Mouse (Mus musculus): ENCODE results near the gene 1700025G04Rik. TPM values are rescaled to one million over a fixed set of nuclear protein-coding genes. Genes with fewer than 3 reads are reported as not detected.
A peak's percentile ranks its signal among the peaks of the same experiment; 100 is the strongest.

1700025G04Rik gene
- polyA plus RNA-seq, 1 experiment, result 2.2 TPM

GRCm38 (mm10) chr1:152047416-152047815 lies 42.5 kb downstream of the 1700025G04Rik start:
- Histone ChIP-seq H3K27me3 (replicated peaks; ENCODE audit: control insufficient read depth, insufficient read depth, low read length) (no peaks in the 10 kb centered on the region), H3K36me3 (ENCODE audit: control insufficient read depth, insufficient read depth, low read length) (no peaks in the 10 kb centered on the region), H3K27ac (ENCODE audit: insufficient read depth, low read depth, low read length) (no peak overlapping the region), H3K4me1 (ENCODE audit: control insufficient read depth, insufficient read depth, low read length) (no peaks in the 10 kb centered on the region), H3K4me3 (ENCODE audit: insufficient read depth, low read depth, low read length) (no peak overlapping the region)
- no peak for DNase-seq
- 24% methylated on average over 5 of the region's 5 CpGs for WGBS
- TF ChIP-seq CTCF (conservative IDR thresholded peaks at IDR 0.05; ENCODE audit: insufficient read depth, insufficient read length, low read depth, low read length) (no peak), POLR2A (IDR thresholded peaks at IDR 0.05; ENCODE audit: low read depth, low read length) (no peak)

GRCm38 (mm10) chr1:152043453-152043852 lies 46.5 kb downstream of the 1700025G04Rik start:
- 98% methylated on average over 2 of the region's 2 CpGs for WGBS
- Histone ChIP-seq H3K36me3 (ENCODE audit: control insufficient read depth, insufficient read depth, low read length) (no peaks in the 10 kb centered on the region), H3K4me1 (ENCODE audit: control insufficient read depth, insufficient read depth, low read length) (no peaks in the 10 kb centered on the region), H3K27ac (ENCODE audit: insufficient read depth, low read depth, low read length) (no peak overlapping the region), H3K27me3 (replicated peaks; ENCODE audit: control insufficient read depth, insufficient read depth, low read length) (no peaks in the 10 kb centered on the region), H3K4me3 (ENCODE audit: insufficient read depth, low read depth, low read length) (no peak overlapping the region)
- TF ChIP-seq CTCF (conservative IDR thresholded peaks at IDR 0.05; ENCODE audit: insufficient read depth, insufficient read length, low read depth, low read length) (no peak), POLR2A (IDR thresholded peaks at IDR 0.05; ENCODE audit: low read depth, low read length) (no peak)
- no peak for DNase-seq

GRCm38 (mm10) chr1:152042409-152042808 lies 47.5 kb downstream of the 1700025G04Rik start:
- Histone ChIP-seq H3K4me3 (ENCODE audit: insufficient read depth, low read depth, low read length) (no peak overlapping the region), H3K27ac (ENCODE audit: insufficient read depth, low read depth, low read length) (no peak overlapping the region), H3K27me3 (replicated peaks; ENCODE audit: control insufficient read depth, insufficient read depth, low read length) (no peaks in the 10 kb centered on the region), H3K4me1 (ENCODE audit: control insufficient read depth, insufficient read depth, low read length) (no peaks in the 10 kb centered on the region), H3K36me3 (ENCODE audit: control insufficient read depth, insufficient read depth, low read length) (no peaks in the 10 kb centered on the region)
- TF ChIP-seq POLR2A (IDR thresholded peaks at IDR 0.05; ENCODE audit: low read depth, low read length), result no peak
- TF ChIP-seq CTCF (conservative IDR thresholded peaks at IDR 0.05; ENCODE audit: insufficient read depth, insufficient read length, low read depth, low read length), result no peak
- no peak for DNase-seq
- WGBS, result 74% methylated on average over 3 of the region's 3 CpGs

DNA sequence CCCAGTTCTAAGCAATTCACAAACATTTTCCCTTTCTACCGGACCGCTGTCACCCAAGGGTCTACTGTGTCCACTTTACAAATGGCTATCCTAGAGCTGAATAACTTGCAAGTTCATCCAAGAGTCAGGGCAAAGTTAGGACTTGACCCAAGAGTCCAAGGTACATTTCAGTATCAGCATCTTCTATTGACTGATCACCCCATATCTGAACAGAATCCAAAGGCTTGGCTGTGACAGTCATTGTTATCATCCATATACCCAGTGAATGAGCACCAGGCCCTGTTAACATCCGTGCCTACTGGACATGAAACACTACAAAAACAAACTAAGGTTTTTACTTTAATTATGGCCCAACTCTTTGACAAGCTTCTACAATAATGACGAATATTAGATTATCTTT lies 48.9 kb downstream of the 1700025G04Rik start:
- H3K27ac ChIP-seq (ENCODE audit: insufficient read depth, low read depth, low read length), result no peak overlapping the region
- no peaks in the 10 kb centered on the region for H3K27me3 ChIP-seq (replicated peaks; ENCODE audit: control insufficient read depth, insufficient read depth, low read length)
- DNase-seq, result no peak
- WGBS, result 90% methylated on average over 4 of the region's 4 CpGs
- TF ChIP-seq CTCF (conservative IDR thresholded peaks at IDR 0.05; ENCODE audit: insufficient read depth, insufficient read length, low read depth, low read length), result no peak
- H3K4me1 ChIP-seq (ENCODE audit: control insufficient read depth, insufficient read depth, low read length), result no peaks in the 10 kb centered on the region
- no peak overlapping the region for H3K4me3 ChIP-seq (ENCODE audit: insufficient read depth, low read depth, low read length)
- H3K36me3 ChIP-seq (ENCODE audit: control insufficient read depth, insufficient read depth, low read length), result no peaks in the 10 kb centered on the region

GRCm38 (mm10) chr1:152040053-152040452 lies 49.9 kb downstream of the 1700025G04Rik start:
- Histone ChIP-seq H3K4me1 (ENCODE audit: control insufficient read depth, insufficient read depth, low read length) (no peaks in the 10 kb centered on the region), H3K36me3 (ENCODE audit: control insufficient read depth, insufficient read depth, low read length) (no peaks in the 10 kb centered on the region), H3K27me3 (replicated peaks; ENCODE audit: control insufficient read depth, insufficient read depth, low read length) (no peaks in the 10 kb centered on the region), H3K27ac (ENCODE audit: insufficient read depth, low read depth, low read length) (no peak overlapping the region), H3K4me3 (ENCODE audit: insufficient read depth, low read depth, low read length) (no peak overlapping the region)
- DNase-seq, result no peak
- WGBS, result 80% methylated on average over 7 of the region's 7 CpGs
- no peak for TF ChIP-seq POLR2A (IDR thresholded peaks at IDR 0.05; ENCODE audit: low read depth, low read length)
- no peak for TF ChIP-seq CTCF (conservative IDR thresholded peaks at IDR 0.05; ENCODE audit: insufficient read depth, insufficient read length, low read depth, low read length)

DNA sequence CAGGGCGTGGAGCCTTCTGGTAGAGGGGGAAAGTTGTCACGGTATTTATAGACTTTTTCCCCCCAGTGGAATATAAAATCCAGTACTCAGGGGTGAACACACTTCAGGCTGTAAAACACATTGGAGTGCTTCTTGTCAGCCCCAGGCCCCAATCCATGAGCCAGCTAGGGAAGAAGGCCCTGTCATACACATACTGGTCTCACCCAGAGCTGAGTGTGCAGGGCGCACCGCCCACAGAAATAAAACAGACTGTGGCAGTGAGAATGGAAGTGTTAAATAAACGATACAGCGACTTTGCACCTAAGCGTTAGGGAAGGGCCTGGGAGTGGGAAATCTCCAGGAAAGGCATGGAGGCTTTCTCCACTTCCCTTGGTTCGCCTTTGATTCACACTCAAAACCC lies 50.3 kb downstream of the 1700025G04Rik start:
- Histone ChIP-seq H3K27ac (ENCODE audit: insufficient read depth, low read depth, low read length) (no peak overlapping the region), H3K27me3 (replicated peaks; ENCODE audit: control insufficient read depth, insufficient read depth, low read length) (no peaks in the 10 kb centered on the region), H3K4me1 (ENCODE audit: control insufficient read depth, insufficient read depth, low read length) (0 out of 2 replicates have a peak, but pooled peaks cover 2% of the 10 kb centered on the region), H3K4me3 (ENCODE audit: insufficient read depth, low read depth, low read length) (no peak overlapping the region), H3K36me3 (ENCODE audit: control insufficient read depth, insufficient read depth, low read length) (no peaks in the 10 kb centered on the region)
- TF ChIP-seq POLR2A (IDR thresholded peaks at IDR 0.05; ENCODE audit: low read depth, low read length), result no peak
- TF ChIP-seq CTCF (conservative IDR thresholded peaks at IDR 0.05; ENCODE audit: insufficient read depth, insufficient read length, low read depth, low read length), result no peak
- DNase-seq, result no peak
- WGBS, result 75% methylated on average over 8 of the region's 8 CpGs

DNA sequence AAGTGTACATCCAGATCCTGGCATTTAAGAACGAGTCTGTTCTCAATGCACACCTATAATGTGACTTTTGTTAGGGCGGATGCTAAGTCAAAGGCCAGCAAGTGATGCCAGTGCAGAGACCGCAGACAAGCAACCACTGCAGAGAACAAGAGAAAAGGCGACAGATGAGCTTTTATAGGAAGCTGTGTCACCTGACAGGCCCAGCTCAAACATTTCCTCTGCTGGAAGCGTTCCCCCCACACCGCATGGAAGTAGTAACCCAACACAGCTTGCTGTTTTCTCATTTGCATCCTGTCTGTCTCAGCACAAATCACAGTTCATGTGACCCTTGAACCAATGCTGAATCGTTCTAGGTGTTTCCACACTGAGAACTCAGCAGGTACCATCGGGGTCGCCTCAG lies 51.8 kb downstream of the 1700025G04Rik start:
- no peaks in the 10 kb centered on the region for H3K27me3 ChIP-seq (replicated peaks; ENCODE audit: control insufficient read depth, insufficient read depth, low read length)
- 0 out of 2 replicates have a peak, but pooled peaks cover 3% of the 10 kb centered on the region for H3K4me1 ChIP-seq (ENCODE audit: control insufficient read depth, insufficient read depth, low read length)
- peak; percentile 30 for DNase-seq
- H3K27ac ChIP-seq (ENCODE audit: insufficient read depth, low read depth, low read length), result no peak overlapping the region
- no peak for TF ChIP-seq CTCF (conservative IDR thresholded peaks at IDR 0.05; ENCODE audit: insufficient read depth, insufficient read length, low read depth, low read length)
- TF ChIP-seq POLR2A (IDR thresholded peaks at IDR 0.05; ENCODE audit: low read depth, low read length), result no peak
- 54% methylated on average over 9 of the region's 9 CpGs for WGBS
- no peak overlapping the region for H3K4me3 ChIP-seq (ENCODE audit: insufficient read depth, low read depth, low read length)
- H3K36me3 ChIP-seq (ENCODE audit: control insufficient read depth, insufficient read depth, low read length), result no peaks in the 10 kb centered on the region

- no peaks in the 10 kb centered on the region for H3K36me3 ChIP-seq (ENCODE audit: control insufficient read depth, insufficient read depth, low read length)
- H3K4me3 ChIP-seq (ENCODE audit: insufficient read depth, low read depth, low read length), result no peak overlapping the region
- no peak for TF ChIP-seq POLR2A (IDR thresholded peaks at IDR 0.05; ENCODE audit: low read depth, low read length)
- no peak for TF ChIP-seq CTCF (conservative IDR thresholded peaks at IDR 0.05; ENCODE audit: insufficient read depth, insufficient read length, low read depth, low read length)
- DNase-seq, result no peak
- H3K4me1 ChIP-seq (ENCODE audit: control insufficient read depth, insufficient read depth, low read length), result 0 out of 2 replicates have a peak, but pooled peaks cover 3% of the 10 kb centered on the region
- H3K27me3 ChIP-seq (replicated peaks; ENCODE audit: control insufficient read depth, insufficient read depth, low read length), result no peaks in the 10 kb centered on the region
- no peak overlapping the region for H3K27ac ChIP-seq (ENCODE audit: insufficient read depth, low read depth, low read length)
- WGBS, result 54% methylated on average over 4 of the region's 4 CpGs
Measured at GRCm38 (mm10) chr1:152037589-152037988, 52.3 kb downstream of the 1700025G04Rik start.
